Mouse (Mus musculus) heart, embryonic 12.5 days (tissue): ENCODE measurements around the gene Cpm. TPM values are rescaled to one million over a fixed set of nuclear protein-coding genes. Genes with fewer than 3 reads are reported as not detected.

Source experiments
- ATAC-seq: fragments of 200-750 bp; cut with Nextera tagmentation; 2 replicates; pipeline ENCODE4 v1.8.0; 2017; ENCODE audit warnings: moderate TSS enrichment, moderate library complexity; ENCODE audit not compliant: insufficient number of reproducible peaks, low FRiP score
- H3K27ac ChIP-seq: fragments of 300-500 bp; sonication (generic); 2 replicates; pipeline ENCODE4 v1.5.1; 2016; ENCODE audit warnings: mild to moderate bottlenecking, moderate library complexity; ENCODE audit not compliant: poor library complexity, severe bottlenecking
- H3K27me3 ChIP-seq: fragments of 300-500 bp; sonication (generic); replicated peaks from 2 replicates; pipeline ENCODE4 v1.6.1; 2016; ENCODE audit warnings: mild to moderate bottlenecking, moderate library complexity
- H3K36me3 ChIP-seq: fragments of 300-500 bp; sonication (generic); 2 replicates; pipeline ENCODE4 v1.6.1; 2016; ENCODE audit warnings: mild to moderate bottlenecking, moderate library complexity
- H3K4me1 ChIP-seq: fragments of 300-500 bp; sonication (generic); replicated peaks from 2 replicates; pipeline ENCODE4 v1.6.1; 2016; ENCODE audit warnings: mild to moderate bottlenecking
- H3K4me2 ChIP-seq: fragments of 300-500 bp; sonication (generic); 2 replicates; pipeline ENCODE4 v1.6.1; 2016; ENCODE audit warnings: mild to moderate bottlenecking, moderate library complexity
- H3K4me3 ChIP-seq: fragments of 300-500 bp; sonication (generic); 2 replicates; pipeline ENCODE4 v1.5.1; 2016; ENCODE audit warnings: mild to moderate bottlenecking
- H3K9ac ChIP-seq: fragments of 300-500 bp; sonication (generic); 2 replicates; pipeline ENCODE4 v1.6.1; 2016; ENCODE audit warnings: mild to moderate bottlenecking, moderate library complexity
- H3K9me3 ChIP-seq: fragments of 300-500 bp; sonication (generic); replicated peaks from 2 replicates; pipeline ENCODE4 v1.6.1; 2016; ENCODE audit warnings: mild to moderate bottlenecking, moderate library complexity
- WGBS: fragments of 180-500 bp; shearing (Covaris S2); methylation state at CpG from one replicate; pipeline ENCODE4 v1.1.7; 2016; 5-methylcytosine and 5-hydroxymethylcytosine counted together
- polyA plus RNA-seq: library from polyadenylated mRNA; unstranded; fragments of >200 nt; fragmentation: Nextera tagmentation; extraction: Ambion mirVana; gene quantifications from 2 replicates; pipeline ENCODE4 v1.2.1, GENCODE M21; 2016

Cpm gene
- polyA plus RNA-seq, 1 experiment from 2014 or later = 2.5 TPM

- no peak for ATAC-seq
- H3K27ac ChIP-seq = no peak overlapping the region
- peak overlapping the region; percentile 64 for H3K4me2 ChIP-seq
- no peaks in the 10 kb centered on the region for H3K36me3 ChIP-seq
- H3K9me3 ChIP-seq = no peaks in the 10 kb centered on the region
- peaks cover 10% of the 10 kb centered on the region; the same call in 1 of the 2 replicates for H3K4me1 ChIP-seq
- peak overlapping the region; percentile 33 for H3K4me3 ChIP-seq
- H3K9ac ChIP-seq = 0 out of 2 replicates have a peak overlapping the region, but pooled peaks have one; percentile 1
- WGBS = 20% methylated on average over 17 of the region's 17 CpGs
- peaks cover 11% of the 10 kb centered on the region; the same call in 1 of the 2 replicates for H3K27me3 ChIP-seq
These were observed 47.5 kb downstream of the Cpm start for GRCm38 (mm10) chr10:117676644-117677313.

GRCm38 (mm10) chr10:117677494-117678236 is 48.4 kb downstream of the Cpm start:
- no peak for ATAC-seq
- no peak overlapping the region for H3K27ac ChIP-seq
- WGBS = 66% methylated on average over 13 of the region's 13 CpGs

DNA sequence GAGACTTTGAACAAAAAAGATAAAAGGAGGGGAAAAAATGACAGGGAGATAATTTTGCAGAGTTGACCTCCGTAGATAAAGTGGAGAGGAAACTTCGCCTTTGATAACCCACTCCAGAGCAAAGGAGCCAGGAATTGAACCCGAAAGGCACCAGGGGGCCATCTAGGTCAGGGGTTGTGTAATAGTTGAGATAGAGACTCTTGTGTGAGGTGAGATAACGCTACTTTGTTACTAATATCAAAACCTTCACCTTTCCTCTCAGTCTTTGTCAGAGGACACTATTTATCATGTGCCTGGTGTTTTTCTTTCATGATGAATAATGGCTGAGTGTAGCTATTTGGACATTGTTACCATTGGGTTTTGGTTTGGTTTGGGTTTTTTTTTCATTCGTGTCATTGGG is 49.1 kb downstream of the Cpm start:
- Histone ChIP-seq H3K4me2 (no peak overlapping the region), H3K27me3 (peaks cover 11% of the 10 kb centered on the region; the same call in 1 of the 2 replicates), H3K9me3 (no peaks in the 10 kb centered on the region), H3K9ac (no peak overlapping the region), H3K27ac (no peak overlapping the region), H3K4me1 (peaks cover 10% of the 10 kb centered on the region; the same call in 1 of the 2 replicates), H3K4me3 (no peak overlapping the region), H3K36me3 (no peaks in the 10 kb centered on the region)
- no peak for ATAC-seq
- 49% methylated on average over 5 of the region's 5 CpGs for WGBS

More at GRCm38 (mm10) chr10:117677494-117678236, 48.4 kb downstream of the Cpm start:
- no peaks in the 10 kb centered on the region for H3K36me3 ChIP-seq
- peaks cover 11% of the 10 kb centered on the region; the same call in 1 of the 2 replicates for H3K27me3 ChIP-seq
- H3K9ac ChIP-seq = no peak overlapping the region
- no peak overlapping the region for H3K4me3 ChIP-seq
- peaks cover 10% of the 10 kb centered on the region; the same call in 1 of the 2 replicates for H3K4me1 ChIP-seq
- no peak overlapping the region for H3K4me2 ChIP-seq
- no peaks in the 10 kb centered on the region for H3K9me3 ChIP-seq

DNA sequence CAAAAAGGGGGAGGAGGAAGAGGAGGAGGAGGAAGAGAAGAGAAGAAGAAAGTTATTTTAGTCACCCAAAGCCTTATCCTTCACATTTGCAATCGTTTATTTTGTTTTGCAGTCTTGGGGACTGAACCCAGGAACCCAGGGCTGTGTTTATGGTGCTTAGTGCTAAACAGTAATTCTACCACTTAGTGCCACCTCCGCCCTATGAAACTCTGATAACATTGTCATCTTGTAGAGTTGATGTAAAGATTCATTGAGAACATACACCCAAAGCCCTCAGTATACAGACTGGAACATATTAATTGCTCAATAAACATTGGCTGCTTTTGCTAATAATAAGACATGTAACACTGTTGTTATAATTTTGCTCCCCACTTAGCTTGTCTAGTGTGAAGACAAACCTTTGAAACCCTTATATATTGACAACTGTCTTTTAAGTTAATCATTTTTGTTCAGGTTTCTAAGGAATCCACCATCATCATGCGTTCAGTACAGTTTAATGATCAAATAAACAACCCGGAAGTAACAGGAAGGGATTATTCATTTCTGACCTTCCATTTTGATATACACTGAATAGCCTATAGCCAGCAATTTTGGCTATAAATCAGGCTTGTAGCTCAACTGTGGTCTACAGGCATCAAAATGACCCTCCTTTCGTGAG is 49.9 kb downstream of the Cpm start:
- no peak for ATAC-seq
- H3K4me3 ChIP-seq = no peak overlapping the region
- no peak overlapping the region for H3K27ac ChIP-seq
- no peaks in the 10 kb centered on the region for H3K9me3 ChIP-seq
- H3K9ac ChIP-seq = no peak overlapping the region
- WGBS = 79% methylated on average over 5 of the region's 5 CpGs
- no peaks in the 10 kb centered on the region for H3K36me3 ChIP-seq
- H3K27me3 ChIP-seq = peaks cover 9% of the 10 kb centered on the region; the same call in 1 of the 2 replicates
- no peak overlapping the region for H3K4me2 ChIP-seq
- H3K4me1 ChIP-seq = peaks cover 10% of the 10 kb centered on the region; the same call in 1 of the 2 replicates

- H3K4me3 ChIP-seq = no peak overlapping the region
- H3K4me2 ChIP-seq = no peak overlapping the region
- no peaks in the 10 kb centered on the region for H3K36me3 ChIP-seq
- H3K27me3 ChIP-seq = 0 out of 2 replicates have a peak, but pooled peaks cover 7% of the 10 kb centered on the region
- ATAC-seq = no peak
- peaks cover 10% of the 10 kb centered on the region; the same call in 1 of the 2 replicates for H3K4me1 ChIP-seq
- no peak overlapping the region for H3K27ac ChIP-seq
- H3K9me3 ChIP-seq = no peaks in the 10 kb centered on the region
- 83% methylated on average over 14 of the region's 14 CpGs for WGBS
- no peak overlapping the region for H3K9ac ChIP-seq
These were observed 50.7 kb downstream of the Cpm start for GRCm38 (mm10) chr10:117679963-117680473.

DNA sequence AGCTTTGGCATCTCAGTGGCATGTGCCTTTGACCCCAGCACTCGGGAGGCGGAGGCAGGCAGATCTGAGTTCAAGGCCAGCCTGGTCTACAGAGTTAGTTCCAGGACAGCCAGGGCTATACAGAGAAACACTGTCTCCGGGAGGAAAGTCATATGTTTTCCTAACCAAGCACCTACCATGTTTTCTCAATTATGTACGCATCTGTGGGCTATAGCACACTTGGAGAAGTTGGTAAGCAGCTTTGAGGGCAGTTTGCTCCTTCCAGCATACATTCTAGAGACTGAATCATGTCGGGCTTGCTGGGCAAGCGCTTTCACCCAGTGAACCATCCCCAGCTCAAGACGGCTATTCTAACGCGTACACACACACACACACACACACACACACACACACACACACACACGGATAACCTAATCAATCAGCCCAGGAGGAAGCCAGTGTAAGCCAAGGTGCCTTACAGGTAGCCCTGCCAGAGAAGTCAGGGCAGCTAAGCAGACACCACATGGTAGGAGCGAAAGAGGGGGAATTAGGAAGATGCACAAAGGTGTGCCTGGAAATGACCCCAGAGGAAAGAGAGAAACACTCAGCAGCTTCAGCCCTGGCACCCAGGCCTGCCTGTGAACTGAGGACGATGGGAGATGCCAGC is 51.7 kb downstream of the Cpm start:
- Histone ChIP-seq H3K36me3 (no peaks in the 10 kb centered on the region), H3K4me3 (no peak overlapping the region), H3K4me1 (peaks cover 5% of the 10 kb centered on the region; the same call in 1 of the 2 replicates), H3K27me3 (0 out of 2 replicates have a peak, but pooled peaks cover 7% of the 10 kb centered on the region), H3K9ac (no peak overlapping the region), H3K4me2 (no peak overlapping the region), H3K9me3 (no peaks in the 10 kb centered on the region), H3K27ac (no peak overlapping the region)
- 87% methylated on average over 12 of the region's 12 CpGs for WGBS
- no peak for ATAC-seq

DNA sequence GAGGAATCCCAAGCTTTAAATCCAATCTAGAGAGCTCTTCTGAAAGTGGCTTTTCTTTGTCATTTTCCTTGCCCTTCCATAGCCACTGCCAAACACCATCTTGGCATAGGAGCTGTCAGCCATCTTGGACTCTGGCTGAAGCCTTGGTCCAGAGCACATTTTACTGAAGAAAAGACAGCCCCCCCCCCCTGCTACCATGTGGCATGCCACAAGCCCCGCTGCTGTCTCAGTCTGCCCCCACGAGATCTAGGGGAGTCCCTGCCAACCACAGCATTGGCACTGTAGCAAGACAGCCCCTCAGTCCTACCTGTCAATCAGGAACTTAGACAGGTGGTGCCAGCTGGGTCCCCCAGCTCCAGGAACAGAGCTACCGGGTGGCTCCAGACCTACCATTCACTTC is 52.2 kb downstream of the Cpm start:
- WGBS = 82% methylated on average over 3 of the region's 3 CpGs
- no peak for ATAC-seq

GRCm38 (mm10) chr10:117681999-117682857 is 52.9 kb downstream of the Cpm start:
- 0 out of 2 replicates have a peak, but pooled peaks cover 7% of the 10 kb centered on the region for H3K27me3 ChIP-seq
- no peaks in the 10 kb centered on the region for H3K9me3 ChIP-seq
- no peaks in the 10 kb centered on the region for H3K4me1 ChIP-seq
- no peak overlapping the region for H3K27ac ChIP-seq
- 61% methylated on average over 14 of the region's 14 CpGs for WGBS
- no peaks in the 10 kb centered on the region for H3K36me3 ChIP-seq
- H3K4me3 ChIP-seq = no peak overlapping the region
- H3K4me2 ChIP-seq = no peak overlapping the region
- ATAC-seq = no peak
- no peak overlapping the region for H3K9ac ChIP-seq

More for the DNA sequence above, 52.2 kb downstream of the Cpm start:
- Histone ChIP-seq H3K4me1 (0 out of 2 replicates have a peak, but pooled peaks cover under 1% of the 10 kb centered on the region), H3K9ac (no peak overlapping the region), H3K4me3 (no peak overlapping the region), H3K4me2 (no peak overlapping the region), H3K27me3 (0 out of 2 replicates have a peak, but pooled peaks cover 7% of the 10 kb centered on the region), H3K36me3 (no peaks in the 10 kb centered on the region), H3K27ac (no peak overlapping the region), H3K9me3 (no peaks in the 10 kb centered on the region)

GRCm38 (mm10) chr10:117682858-117683733 is 53.8 kb downstream of the Cpm start:
- H3K4me3 ChIP-seq = no peak overlapping the region
- no peaks in the 10 kb centered on the region for H3K9me3 ChIP-seq
- H3K4me1 ChIP-seq = no peaks in the 10 kb centered on the region
- no peaks in the 10 kb centered on the region for H3K36me3 ChIP-seq
- no peak overlapping the region for H3K4me2 ChIP-seq
- 74% methylated on average over 30 of the region's 30 CpGs for WGBS
- no peak overlapping the region for H3K27ac ChIP-seq
- H3K27me3 ChIP-seq = 0 out of 2 replicates have a peak, but pooled peaks cover 5% of the 10 kb centered on the region
- H3K9ac ChIP-seq = no peak overlapping the region
- ATAC-seq = no peak
